Mouse (Mus musculus) limb, embryonic 11.5 days (tissue): ENCODE measurements around the gene Slc29a4. TPM values are rescaled to one million over a fixed set of nuclear protein-coding genes. Genes with fewer than 3 reads are reported as not detected.
A peak's percentile ranks its signal among the peaks of the same experiment; 100 is the strongest.

ENCODE experiments used
- ATAC-seq: fragments of 200-750 bp; cut with Nextera tagmentation; 2 replicates; pipeline ENCODE4 v1.8.0; 2017; ENCODE audit warnings: low read depth; ENCODE audit not compliant: insufficient number of reproducible peaks, low FRiP score, low TSS enrichment
- DNase-seq: peaks from one replicate; pipeline ENCODE4 v3.0.0-alpha.2; 2015; ENCODE audit warnings: low spot score
- H3K27ac ChIP-seq: fragments of 300-500 bp; sonication (generic); replicated peaks from 2 replicates; pipeline ENCODE4 v1.5.1; 2014; ENCODE audit warnings: low read depth, mild to moderate bottlenecking, low read length
- H3K27me3 ChIP-seq: fragments of 300-500 bp; sonication (generic); 2 replicates; pipeline ENCODE4 v1.6.1; 2014; ENCODE audit warnings: mild to moderate bottlenecking, low read length, mixed read lengths; ENCODE audit not compliant: control insufficient read depth, insufficient read depth
- H3K36me3 ChIP-seq: fragments of 300-500 bp; sonication (generic); 2 replicates; pipeline ENCODE4 v1.6.1; 2014; ENCODE audit warnings: mild to moderate bottlenecking, low read length, moderate library complexity, mixed read lengths; ENCODE audit not compliant: control insufficient read depth, insufficient read depth
- H3K4me1 ChIP-seq: fragments of 300-500 bp; sonication (generic); 2 replicates; pipeline ENCODE4 v1.6.1; 2014; ENCODE audit warnings: low read length, mixed read lengths; ENCODE audit not compliant: control insufficient read depth, insufficient read depth
- H3K4me2 ChIP-seq: fragments of 300-500 bp; sonication (generic); 2 replicates; pipeline ENCODE4 v1.6.1; 2014; ENCODE audit warnings: low read depth, mild to moderate bottlenecking, moderate library complexity; ENCODE audit not compliant: severe bottlenecking
- H3K4me3 ChIP-seq: fragments of 300-500 bp; sonication (generic); 2 replicates; pipeline ENCODE4 v1.5.1; 2014; ENCODE audit warnings: low read depth, low read length
- H3K9ac ChIP-seq: fragments of 300-500 bp; sonication (generic); 2 replicates; pipeline ENCODE4 v1.6.1; 2014; ENCODE audit warnings: mild to moderate bottlenecking, low read length
- H3K9me3 ChIP-seq: fragments of 300-500 bp; sonication (generic); 2 replicates; pipeline ENCODE4 v1.6.1; 2016; ENCODE audit warnings: low read length; ENCODE audit not compliant: control insufficient read depth
- WGBS: fragments of 180-500 bp; shearing (Covaris S2); extraction: QIAGEN DNeasy Blood & Tissue Kit; methylation state at CpG from one replicate; pipeline ENCODE4 v1.1.7; 2014; 5-methylcytosine and 5-hydroxymethylcytosine counted together
- polyA plus RNA-seq: library from polyadenylated mRNA; unstranded; fragments of >200 nt; fragmentation: Nextera tagmentation; extraction: Ambion mirVana; gene quantifications from 2 replicates; pipeline ENCODE4 v1.2.1, GENCODE M21; 2014

Slc29a4 gene
- polyA plus RNA-seq, 1 experiment from 2014 or later = 13.0 TPM

DNA sequence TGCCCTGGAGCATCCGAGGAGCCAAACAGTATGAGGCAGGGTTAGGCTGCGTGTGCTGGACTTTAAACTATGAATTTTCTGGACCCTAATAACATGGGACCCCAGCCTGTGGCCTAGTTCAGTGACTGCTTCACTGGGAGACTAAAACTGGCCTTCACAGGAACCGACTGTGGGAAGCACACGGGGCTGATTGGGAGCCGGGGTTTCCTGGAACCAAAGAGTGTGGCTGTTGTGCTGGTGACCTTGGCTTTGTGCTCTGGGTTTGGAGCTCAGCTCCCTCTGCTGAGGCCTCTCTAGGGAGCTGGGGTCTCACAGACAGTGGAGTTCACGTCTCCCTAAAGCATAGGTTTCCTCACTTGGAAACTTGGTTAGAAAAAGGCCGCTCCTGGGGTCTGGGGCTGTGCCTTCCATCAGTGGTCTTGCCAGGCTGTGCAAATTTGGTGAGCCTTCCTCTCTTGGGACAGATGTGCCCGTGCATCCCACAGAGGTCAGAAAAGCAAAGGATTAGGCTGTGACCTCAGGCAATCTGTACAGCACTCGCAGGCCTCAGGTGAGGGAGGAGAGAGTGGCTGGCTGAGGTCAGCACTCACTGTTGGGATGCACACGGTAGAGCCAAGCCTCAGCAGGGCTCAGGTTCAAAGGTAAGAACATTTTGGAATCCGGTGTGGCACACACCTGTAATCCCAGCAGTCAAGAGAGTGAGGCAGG lies 23.6 kb upstream of the Slc29a4 start:
- Histone ChIP-seq H3K9ac (no peak overlapping the region), H3K9me3 (no peaks in the 10 kb centered on the region), H3K27me3 (no peaks in the 10 kb centered on the region), H3K4me1 (no peaks in the 10 kb centered on the region), H3K4me3 (no peak overlapping the region), H3K36me3 (peaks cover 24% of the 10 kb centered on the region), H3K4me2 (no peak overlapping the region), H3K27ac (no peak overlapping the region)
- no peak for ATAC-seq
- no peak for DNase-seq
- 88% methylated on average over 11 of the region's 11 CpGs for WGBS

- Histone ChIP-seq H3K27ac (no peak overlapping the region), H3K27me3 (no peaks in the 10 kb centered on the region), H3K4me1 (no peaks in the 10 kb centered on the region), H3K9me3 (no peaks in the 10 kb centered on the region), H3K36me3 (peaks cover 18% of the 10 kb centered on the region), H3K4me3 (no peak overlapping the region), H3K4me2 (no peak overlapping the region), H3K9ac (no peak overlapping the region)
- ATAC-seq (no peak), DNase-seq (no peak)
- WGBS = 78% methylated on average over 7 of the region's 7 CpGs
Measured at GRCm38 (mm10) chr5:142669726-142670125, 22.6 kb upstream of the Slc29a4 start.

DNA sequence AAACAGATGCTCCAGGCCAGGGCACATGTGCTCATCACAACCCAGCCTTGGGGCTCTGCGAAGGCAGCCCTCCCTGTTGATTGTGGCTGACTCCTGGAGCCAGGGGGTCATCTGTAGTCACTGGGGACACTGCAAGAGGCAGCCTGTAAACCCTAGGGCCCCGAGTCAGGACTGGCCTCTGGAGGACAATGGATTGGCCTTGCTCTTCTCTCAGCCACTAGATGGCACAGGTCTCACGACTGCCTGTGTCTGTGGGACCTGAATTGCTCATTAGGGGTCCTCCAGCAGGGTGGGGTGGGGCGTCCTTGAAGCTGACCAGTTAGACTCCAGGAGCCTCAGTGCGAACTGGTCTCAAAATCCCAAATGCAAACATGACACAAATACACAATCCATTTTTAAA lies 19.2 kb upstream of the Slc29a4 start:
- H3K36me3 ChIP-seq = no peaks in the 10 kb centered on the region
- WGBS = 25% methylated on average over 5 of the region's 5 CpGs
- DNase-seq (peak; percentile 31), ATAC-seq (no peak)
- H3K4me1 ChIP-seq = no peaks in the 10 kb centered on the region
- no peaks in the 10 kb centered on the region for H3K9me3 ChIP-seq
- no peak overlapping the region for H3K9ac ChIP-seq
- no peak overlapping the region for H3K27ac ChIP-seq
- H3K4me3 ChIP-seq = no peak overlapping the region
- H3K27me3 ChIP-seq = no peaks in the 10 kb centered on the region
- no peak overlapping the region for H3K4me2 ChIP-seq

GRCm38 (mm10) chr5:142678141-142678571 lies 14.2 kb upstream of the Slc29a4 start:
- Histone ChIP-seq H3K27ac (no peak overlapping the region), H3K36me3 (no peaks in the 10 kb centered on the region), H3K27me3 (no peaks in the 10 kb centered on the region), H3K9me3 (no peaks in the 10 kb centered on the region), H3K4me3 (no peak overlapping the region), H3K9ac (no peak overlapping the region), H3K4me2 (no peak overlapping the region), H3K4me1 (no peaks in the 10 kb centered on the region)
- no peak for ATAC-seq
- 69% methylated on average over 7 of the region's 7 CpGs for WGBS
- no peak for DNase-seq

DNA sequence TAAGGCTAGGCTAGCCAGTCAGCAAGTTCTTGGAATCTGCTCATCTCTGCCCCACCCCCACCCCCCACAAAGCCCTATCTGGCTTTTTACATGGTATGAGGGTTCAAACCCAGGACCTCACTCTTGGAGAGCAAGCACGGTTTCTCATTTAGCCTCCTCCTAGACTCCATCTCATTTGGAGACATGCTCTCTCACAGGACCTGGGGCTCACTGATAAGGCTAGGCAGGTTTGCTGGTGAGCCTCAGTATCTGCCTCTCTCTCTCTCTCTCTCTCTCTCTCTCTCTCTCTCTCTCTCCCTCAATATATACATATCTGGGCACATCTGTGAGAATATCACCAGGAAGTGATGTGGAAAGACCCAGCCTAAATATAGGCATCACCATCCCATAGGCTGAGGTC lies 13.2 kb upstream of the Slc29a4 start:
- DNase-seq (no peak), ATAC-seq (no peak)
- H3K9me3 ChIP-seq = no peaks in the 10 kb centered on the region; the same call in 1 of the 2 replicates
- H3K27ac ChIP-seq = no peak overlapping the region
- 79% methylated on average over 1 of the region's 1 CpGs for WGBS
- no peaks in the 10 kb centered on the region for H3K36me3 ChIP-seq
- no peaks in the 10 kb centered on the region for H3K4me1 ChIP-seq
- H3K4me2 ChIP-seq = no peak overlapping the region
- H3K4me3 ChIP-seq = no peak overlapping the region
- no peaks in the 10 kb centered on the region for H3K27me3 ChIP-seq
- no peak overlapping the region for H3K9ac ChIP-seq

DNA sequence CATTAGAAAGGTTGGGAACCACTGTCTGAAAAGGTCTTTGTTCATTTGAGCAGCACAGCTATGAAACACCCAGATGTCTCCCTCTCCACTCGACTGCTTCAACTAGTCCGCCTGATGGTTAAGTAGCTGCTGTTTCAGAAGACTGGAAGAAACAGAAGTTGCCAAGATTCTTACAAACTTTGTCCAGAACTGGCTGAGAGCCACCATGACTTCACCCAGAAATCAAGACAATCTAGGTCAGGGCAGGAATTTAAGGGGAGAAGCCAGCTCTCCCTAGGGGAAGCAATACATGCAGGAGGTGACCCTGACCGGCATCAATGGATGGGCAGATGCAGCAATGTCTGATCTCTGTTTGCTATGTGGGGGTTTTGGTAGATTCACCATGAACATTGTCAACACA lies 10.4 kb upstream of the Slc29a4 start:
- no peak overlapping the region for H3K4me2 ChIP-seq
- no peak overlapping the region for H3K27ac ChIP-seq
- no peaks in the 10 kb centered on the region for H3K4me1 ChIP-seq
- 88% methylated on average over 3 of the region's 3 CpGs for WGBS
- DNase-seq (no peak), ATAC-seq (no peak)
- H3K4me3 ChIP-seq = no peak overlapping the region
- no peaks in the 10 kb centered on the region for H3K36me3 ChIP-seq
- H3K9ac ChIP-seq = no peak overlapping the region
- no peaks in the 10 kb centered on the region for H3K27me3 ChIP-seq
- H3K9me3 ChIP-seq = no peaks in the 10 kb centered on the region; the same call in 1 of the 2 replicates

DNA sequence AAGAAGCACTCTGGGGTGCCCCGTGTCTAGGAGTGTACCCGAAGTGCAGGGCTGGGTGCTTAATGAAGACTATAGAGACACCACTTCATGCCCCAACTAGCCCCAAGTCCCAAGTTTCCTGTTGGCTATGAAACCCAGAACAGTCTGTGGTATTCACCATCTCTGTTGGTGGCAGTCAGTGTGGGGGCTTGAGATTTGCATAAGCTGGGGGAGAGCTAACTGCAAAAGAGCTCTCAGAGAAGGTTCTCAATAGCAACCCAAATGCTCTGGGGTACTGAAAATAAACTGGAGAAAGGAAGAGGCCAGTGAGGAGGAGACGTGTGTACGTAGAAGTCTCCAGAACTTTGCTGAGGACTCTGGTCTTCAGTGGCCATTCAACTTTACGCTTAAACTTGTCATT lies 9.8 kb upstream of the Slc29a4 start:
- WGBS = 90% methylated on average over 5 of the region's 5 CpGs
- H3K4me3 ChIP-seq = no peak overlapping the region
- DNase-seq (no peak), ATAC-seq (no peak)
- no peaks in the 10 kb centered on the region; the same call in 1 of the 2 replicates for H3K9me3 ChIP-seq
- H3K4me1 ChIP-seq = no peaks in the 10 kb centered on the region
- H3K27ac ChIP-seq = no peak overlapping the region
- no peak overlapping the region for H3K4me2 ChIP-seq
- no peaks in the 10 kb centered on the region for H3K27me3 ChIP-seq
- H3K36me3 ChIP-seq = no peaks in the 10 kb centered on the region
- no peak overlapping the region for H3K9ac ChIP-seq

GRCm38 (mm10) chr5:142688866-142689265 lies 3.4 kb upstream of the Slc29a4 start:
- no peak overlapping the region for H3K4me2 ChIP-seq
- no peaks in the 10 kb centered on the region for H3K27me3 ChIP-seq
- ATAC-seq = no peak
- no peak overlapping the region for H3K27ac ChIP-seq
- DNase-seq = no peak
- H3K4me3 ChIP-seq = no peak overlapping the region
- no peak overlapping the region for H3K9ac ChIP-seq
- H3K9me3 ChIP-seq = no peaks in the 10 kb centered on the region; the same call in 1 of the 2 replicates
- 63% methylated on average over 6 of the region's 6 CpGs for WGBS
- no peaks in the 10 kb centered on the region for H3K36me3 ChIP-seq
- H3K4me1 ChIP-seq = no peaks in the 10 kb centered on the region

GRCm38 (mm10) chr5:142690343-142690742 lies 2.0 kb upstream of the Slc29a4 start:
- WGBS = 87% methylated on average over 3 of the region's 3 CpGs
- ATAC-seq (no peak), DNase-seq (no peak)
- no peaks in the 10 kb centered on the region for H3K27me3 ChIP-seq
- H3K27ac ChIP-seq = no peak overlapping the region
- H3K4me3 ChIP-seq = no peak overlapping the region
- no peaks in the 10 kb centered on the region for H3K36me3 ChIP-seq
- H3K9me3 ChIP-seq = no peaks in the 10 kb centered on the region
- H3K9ac ChIP-seq = no peak overlapping the region
- H3K4me2 ChIP-seq = no peak overlapping the region
- no peaks in the 10 kb centered on the region for H3K4me1 ChIP-seq
